Mouse (Mus musculus) embryo, embryonic 10 days (tissue): Measurements from ENCODE around the gene Btnl6.
A peak's percentile ranks its signal among the peaks of the same experiment; 100 is the strongest.
"Not testable (repeated sequence)": the region's sequence is repeated elsewhere in the genome, so short reads cannot be mapped to it uniquely, and the experiment has no call there.

Experiments used
- DNase-seq: peaks from one replicate; pipeline ENCODE4 v3.0.0-alpha.2; 2015; ENCODE audit warnings: low spot score

The Btnl6 gene

GRCm38 (mm10) chr17:34517252-34517651, at the start of gene Btnl6:
Btnl6 (minus strand) TSS chr17:34517352.
- no peak for DNase-seq

GRCm38 (mm10) chr17:34564796-34565195, 47.6 kb upstream of the Btnl6 start:
- no peak for DNase-seq

GRCm38 (mm10) chr17:34564003-34564421, 46.9 kb upstream of the Btnl6 start, which contains the start of gene Notch4:
Notch4 (plus strand) TSS chr17:34564268.
- peak; percentile 48 for DNase-seq

DNA sequence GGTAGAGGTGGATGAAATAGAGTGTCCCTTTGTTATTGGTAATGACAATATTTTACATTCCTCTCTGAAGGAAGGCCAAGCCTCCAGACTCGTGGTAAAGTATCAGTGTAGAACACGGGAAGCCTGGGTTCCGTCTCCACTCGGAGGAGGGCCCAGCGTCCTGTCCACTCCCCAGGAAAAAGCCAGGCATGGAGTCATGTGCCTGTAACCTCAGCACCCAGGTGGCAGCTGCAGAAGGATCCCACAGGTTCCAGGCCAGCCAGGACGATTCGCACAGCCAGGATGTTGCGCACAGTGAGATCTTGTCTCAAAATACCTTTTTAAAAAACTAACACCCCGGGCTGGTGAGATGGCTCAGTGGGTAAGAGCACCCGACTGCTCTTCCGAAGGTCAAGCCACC, 46.2 kb upstream of the Btnl6 start:
- no peak for DNase-seq

DNA sequence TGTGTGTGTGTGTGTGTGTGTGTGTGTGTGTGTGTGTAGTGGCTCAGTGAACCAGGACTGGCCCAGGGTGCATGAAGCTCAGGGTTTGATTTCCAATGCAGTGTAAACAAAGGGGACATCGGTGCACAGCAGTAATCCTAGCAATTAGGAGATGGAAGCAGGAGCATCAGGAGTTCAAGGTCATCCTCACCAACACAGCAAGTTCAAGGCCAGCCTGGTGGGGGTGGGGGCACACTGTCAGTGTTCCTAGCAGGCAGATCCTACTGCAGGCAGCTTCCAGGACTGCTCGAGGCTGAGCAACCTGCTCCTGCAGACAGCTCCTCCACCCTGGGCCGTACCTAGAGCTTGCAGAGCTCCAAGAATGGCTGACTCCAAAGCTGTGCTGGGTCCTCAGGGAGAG, 45.4 kb upstream of the Btnl6 start:
- DNase-seq, result no peak

DNA sequence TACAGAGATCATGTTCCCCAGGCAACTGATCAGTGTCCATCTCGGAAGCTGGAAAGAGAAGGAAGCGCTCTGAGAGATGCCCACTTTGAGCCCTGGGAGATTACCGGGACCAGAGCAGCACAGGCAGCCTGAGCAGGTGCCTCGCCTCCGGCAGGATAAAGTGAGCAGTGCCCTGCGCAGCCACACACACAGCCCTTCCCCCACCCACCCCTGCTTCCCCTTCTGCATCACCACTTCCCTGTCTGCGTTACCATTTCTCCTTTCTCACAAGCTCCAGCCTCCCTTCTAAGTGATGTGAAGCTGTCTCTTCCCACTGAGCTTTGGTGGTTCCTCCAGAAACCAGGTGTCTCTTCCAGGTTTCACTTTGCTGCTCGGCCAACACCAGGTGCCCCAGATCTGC, 44.0 kb upstream of the Btnl6 start:
- DNase-seq, result no peak

DNA sequence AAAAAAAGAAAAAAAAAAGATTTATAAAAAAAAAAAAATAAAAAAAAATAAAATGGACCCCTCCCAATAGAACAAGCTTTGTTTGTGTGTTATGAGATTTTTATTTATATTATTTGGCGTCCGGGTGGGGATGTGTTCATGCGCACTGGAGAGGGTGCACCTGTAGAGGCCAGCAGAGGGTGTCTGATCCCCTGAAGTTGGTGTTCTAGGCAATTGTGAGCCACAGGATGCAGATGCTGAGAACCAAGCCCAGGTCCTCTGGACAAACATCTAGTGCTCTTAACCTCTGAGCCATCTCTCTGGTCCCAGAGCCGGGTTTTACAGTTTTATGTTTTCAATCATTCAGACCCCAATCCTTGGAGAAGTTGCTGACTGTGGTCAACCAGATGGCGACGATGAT, 43.3 kb upstream of the Btnl6 start:
- DNase-seq, result no peak

DNA sequence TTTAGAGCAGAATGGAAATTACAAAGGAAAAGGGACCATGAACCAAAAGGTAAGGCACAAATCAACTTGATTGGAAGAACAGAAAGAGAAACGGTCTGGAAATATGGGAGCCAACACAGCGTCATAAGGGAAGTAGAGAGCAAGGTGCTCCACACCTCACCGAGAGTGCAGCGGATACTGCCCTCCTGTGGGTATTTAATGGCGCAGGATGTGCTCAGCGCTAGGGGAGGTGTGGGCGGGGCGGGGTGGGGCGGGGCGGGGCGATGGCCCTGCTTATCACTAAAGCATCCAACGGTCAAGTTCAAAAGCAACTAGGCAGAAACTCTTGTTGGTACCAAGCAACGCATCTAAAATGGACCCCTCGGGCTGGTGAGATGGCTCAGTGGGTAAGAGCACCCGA, 42.7 kb upstream of the Btnl6 start:
- DNase-seq, result no peak

DNA sequence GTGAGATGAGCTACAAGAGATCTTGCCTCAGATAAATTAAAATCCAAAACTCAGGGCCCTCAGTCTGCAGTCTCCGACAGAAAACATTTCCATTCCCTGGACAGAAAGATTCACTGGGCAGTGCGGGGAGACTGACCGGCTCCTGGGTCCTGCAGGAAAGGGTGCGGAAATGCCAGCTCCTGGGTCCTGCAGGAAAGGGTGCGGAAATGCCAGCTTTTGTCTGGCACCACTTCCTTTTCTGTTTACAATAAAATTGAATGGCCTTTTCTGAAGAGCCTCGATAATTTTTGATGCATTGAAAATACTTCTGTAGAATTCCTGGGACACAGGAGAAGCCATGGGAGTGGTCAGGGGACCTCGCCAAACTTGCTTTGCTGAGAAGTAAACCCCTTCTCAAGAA, 42.0 kb upstream of the Btnl6 start:
- DNase-seq, result no peak

DNA sequence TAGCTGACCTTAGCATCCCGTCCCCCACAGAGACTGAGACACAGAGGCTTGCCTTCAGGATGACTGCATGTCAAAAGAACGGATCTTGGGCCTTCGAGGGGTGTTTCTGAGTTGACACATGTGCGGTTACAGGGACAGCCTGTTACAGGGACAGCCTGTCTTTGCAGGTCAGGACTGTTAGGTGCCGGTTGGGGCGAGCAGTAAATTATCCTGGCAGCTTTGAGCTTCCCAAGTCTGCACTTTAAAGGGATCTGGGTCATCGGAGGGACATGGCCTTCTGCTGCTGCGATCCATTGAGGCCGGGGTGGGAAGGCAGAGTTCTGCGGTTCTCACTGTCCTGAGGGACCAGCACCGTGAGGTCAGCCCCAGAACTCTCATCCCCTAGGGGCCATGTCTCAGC, 40.3 kb upstream of the Btnl6 start:
- no peak for DNase-seq

DNA sequence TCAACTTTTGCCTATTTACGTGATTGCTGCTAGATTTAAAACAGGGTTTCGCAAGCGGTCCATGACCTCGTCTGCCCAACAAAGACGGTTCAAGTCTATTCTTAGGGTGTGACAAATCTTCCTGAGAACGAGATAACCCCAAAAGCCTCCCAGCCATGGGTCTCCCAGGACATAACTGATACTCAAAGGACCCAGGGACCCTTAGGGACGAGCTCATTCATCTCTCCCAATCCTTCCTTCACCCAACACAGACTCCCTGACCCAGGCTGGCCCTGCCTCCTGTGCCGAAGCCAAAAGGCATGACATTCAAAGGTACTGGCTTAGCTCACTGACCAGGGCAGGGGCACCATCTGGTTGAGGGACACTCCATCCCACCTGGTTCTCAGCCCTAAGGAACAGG, 39.3 kb upstream of the Btnl6 start:
- no peak for DNase-seq

- peak; percentile 81 for DNase-seq
Measured at GRCm38 (mm10) chr17:34555483-34555882, 38.3 kb upstream of the Btnl6 start.

GRCm38 (mm10) chr17:34549843-34550242, 32.7 kb upstream of the Btnl6 start:
- DNase-seq, result no peak

DNA sequence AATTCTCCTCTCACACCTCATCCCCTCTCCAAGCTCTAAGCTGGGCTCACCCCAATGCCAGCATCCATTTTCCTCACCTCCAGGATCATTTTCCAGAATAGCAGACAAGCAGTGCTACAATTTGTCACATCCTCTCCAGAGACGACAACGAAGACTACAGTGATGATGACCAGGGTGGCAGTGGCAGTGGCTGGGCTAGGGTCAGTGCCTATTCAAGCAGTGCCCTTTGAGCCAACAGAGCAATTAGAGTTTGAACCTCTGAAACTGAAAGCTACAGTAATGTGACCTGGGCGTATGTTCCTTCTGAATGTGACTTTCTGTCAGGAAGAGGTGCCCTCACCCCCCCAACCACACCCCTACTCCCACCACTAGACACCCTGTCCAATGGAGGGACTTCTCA, 32.0 kb upstream of the Btnl6 start:
- DNase-seq, result no peak

GRCm38 (mm10) chr17:34547601-34548000, 30.4 kb upstream of the Btnl6 start:
- DNase-seq, result no peak

GRCm38 (mm10) chr17:34546797-34547196, 29.6 kb upstream of the Btnl6 start:
- no peak for DNase-seq

DNA sequence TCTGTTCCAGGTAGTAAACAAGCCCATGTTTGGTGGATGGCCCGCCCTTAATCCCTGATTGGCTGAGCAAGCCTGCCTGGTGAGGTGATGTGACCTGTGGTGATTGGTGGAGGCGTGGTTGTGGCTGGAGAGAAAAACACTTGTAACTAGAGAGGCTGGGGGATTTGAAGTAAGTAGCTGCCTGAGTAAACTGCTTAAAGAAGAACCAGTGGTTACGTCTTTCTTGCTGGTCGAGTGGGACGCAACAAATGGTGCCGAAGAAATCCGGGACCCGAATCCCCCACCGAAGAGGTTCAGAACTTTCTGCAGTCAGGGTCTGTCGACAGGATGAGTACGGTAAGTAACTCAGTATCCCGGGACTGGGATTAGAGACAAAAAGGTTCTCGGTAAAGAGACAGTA, 26.4 kb upstream of the Btnl6 start:
- DNase-seq, result not testable (repeated sequence)

DNA sequence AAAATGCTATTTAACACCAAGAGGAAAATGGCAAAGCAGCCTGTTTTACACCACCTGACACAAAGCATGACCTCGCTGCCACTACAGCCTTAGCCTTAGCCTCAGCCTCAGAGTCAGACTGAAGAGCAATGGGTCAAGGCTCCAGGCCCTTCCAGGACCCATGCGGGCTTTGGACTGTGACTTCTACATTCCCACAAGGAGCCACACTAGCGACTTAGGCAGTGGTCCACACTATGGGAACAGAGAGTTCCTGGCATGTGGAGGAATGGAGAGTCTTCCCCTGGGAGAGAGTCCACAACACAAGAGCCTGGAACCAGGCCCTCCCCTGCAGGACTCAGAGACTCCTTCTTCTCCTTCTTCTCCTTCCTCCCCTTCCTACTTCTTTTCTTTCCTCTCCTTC, 15.5 kb upstream of the Btnl6 start:
- no peak for DNase-seq

- DNase-seq, result no peak
Measured at GRCm38 (mm10) chr17:34519001-34519400, 1.8 kb upstream of the Btnl6 start.

GRCm38 (mm10) chr17:34518571-34518970, 1.4 kb upstream of the Btnl6 start:
- DNase-seq, result not testable (repeated sequence)

DNA sequence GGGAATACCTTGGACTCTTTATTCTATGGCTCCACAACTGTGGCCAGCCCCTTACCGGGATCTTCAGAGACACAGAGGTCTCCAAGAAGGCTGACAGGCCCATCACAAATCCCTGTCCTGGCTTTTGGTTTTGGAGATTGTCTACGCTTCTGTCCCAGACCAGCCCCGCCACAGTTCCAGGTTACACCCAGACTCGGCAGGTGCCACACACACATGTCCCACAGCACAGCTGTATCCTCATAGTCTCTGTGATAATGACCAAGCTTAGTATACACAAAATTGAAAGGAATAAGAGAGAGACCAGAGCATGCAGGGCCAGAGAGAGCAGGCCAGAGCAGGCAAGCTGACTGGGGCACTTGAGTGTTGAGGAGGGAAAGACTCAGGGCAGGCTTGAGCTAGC, 643 bp upstream of the Btnl6 start:
- DNase-seq, result no peak

DNA sequence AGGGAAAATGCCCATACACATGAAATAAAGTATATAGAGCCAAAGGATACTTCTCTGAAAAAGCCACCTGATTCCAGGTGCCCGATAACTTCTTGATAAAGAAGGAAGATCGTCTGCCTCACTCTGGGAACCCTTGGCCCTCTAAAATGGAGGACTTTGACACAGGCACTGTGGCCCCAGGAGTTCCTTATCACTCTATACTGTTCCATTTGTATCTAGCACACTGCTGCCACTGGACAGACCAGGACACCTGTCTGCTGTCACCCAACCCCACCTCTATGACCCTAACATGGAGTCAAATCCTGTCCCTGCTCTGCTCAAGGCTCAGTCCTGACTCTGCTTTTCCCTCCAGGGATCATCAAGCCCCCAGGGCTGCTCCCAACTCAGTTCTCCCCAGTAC, 638 bp downstream of the Btnl6 start:
- no peak for DNase-seq

- DNase-seq, result peak; percentile 11
Measured at GRCm38 (mm10) chr17:34511723-34512122, 5.4 kb downstream of the Btnl6 start.

DNA sequence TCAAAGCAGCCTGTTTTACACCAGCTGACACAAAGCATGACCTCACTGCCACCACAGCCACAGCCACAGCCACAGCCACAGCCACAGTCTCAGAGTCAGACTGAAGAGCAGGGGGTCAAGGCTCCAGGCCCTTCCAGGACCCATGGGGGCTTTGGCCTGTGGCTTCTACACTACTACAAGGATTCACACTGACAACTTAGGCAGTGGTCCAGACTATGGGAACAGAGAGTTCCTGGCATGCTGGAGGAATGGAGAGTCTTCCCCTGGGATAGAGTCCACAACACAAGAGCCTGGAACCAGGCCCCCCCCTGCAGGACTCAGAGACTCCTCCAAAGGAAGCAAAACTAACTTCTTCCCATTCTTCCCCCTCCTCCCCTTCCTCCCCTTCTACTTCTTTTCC, 9.6 kb downstream of the Btnl6 start:
- no peak for DNase-seq

GRCm38 (mm10) chr17:34497726-34498125, 19.4 kb downstream of the Btnl6 start:
- not testable (repeated sequence) for DNase-seq
